Mouse (Mus musculus) adrenal gland, adult (tissue): ENCODE results near the gene Birc5.

Experiments
- DNase-seq, 2 experiments: peaks; one replicate each; pipeline ENCODE4 v3.0.0; 2022 to 2023; ENCODE audit warnings: low spot score in 1 of 2; ENCODE audit not compliant: inconsistent age in 2 of 2

Gene Birc5

GRCm38 (mm10) chr11:117852875-117853274, 3.8 kb downstream of the Birc5 start:
- DNase-seq = no peak

GRCm38 (mm10) chr11:117854241-117854640, 5.2 kb downstream of the Birc5 start:
- DNase-seq = no peak

- DNase-seq = no peak
Observed at GRCm38 (mm10) chr11:117855360-117855759, 6.3 kb downstream of the Birc5 start.

GRCm38 (mm10) chr11:117855975-117856374, 6.9 kb downstream of the Birc5 start:
- no peak for DNase-seq

GRCm38 (mm10) chr11:117857462-117857861, 8.4 kb downstream of the Birc5 start:
- DNase-seq = no peak

- DNase-seq = no peak
Observed at GRCm38 (mm10) chr11:117858392-117858791, 9.3 kb downstream of the Birc5 start.

- DNase-seq = no peak
Observed at GRCm38 (mm10) chr11:117860601-117861000, 11.6 kb downstream of the Birc5 start, which contains the start of gene Tmem235. Gene Tmem235 (plus strand): TSS chr11:117860752.

DNA sequence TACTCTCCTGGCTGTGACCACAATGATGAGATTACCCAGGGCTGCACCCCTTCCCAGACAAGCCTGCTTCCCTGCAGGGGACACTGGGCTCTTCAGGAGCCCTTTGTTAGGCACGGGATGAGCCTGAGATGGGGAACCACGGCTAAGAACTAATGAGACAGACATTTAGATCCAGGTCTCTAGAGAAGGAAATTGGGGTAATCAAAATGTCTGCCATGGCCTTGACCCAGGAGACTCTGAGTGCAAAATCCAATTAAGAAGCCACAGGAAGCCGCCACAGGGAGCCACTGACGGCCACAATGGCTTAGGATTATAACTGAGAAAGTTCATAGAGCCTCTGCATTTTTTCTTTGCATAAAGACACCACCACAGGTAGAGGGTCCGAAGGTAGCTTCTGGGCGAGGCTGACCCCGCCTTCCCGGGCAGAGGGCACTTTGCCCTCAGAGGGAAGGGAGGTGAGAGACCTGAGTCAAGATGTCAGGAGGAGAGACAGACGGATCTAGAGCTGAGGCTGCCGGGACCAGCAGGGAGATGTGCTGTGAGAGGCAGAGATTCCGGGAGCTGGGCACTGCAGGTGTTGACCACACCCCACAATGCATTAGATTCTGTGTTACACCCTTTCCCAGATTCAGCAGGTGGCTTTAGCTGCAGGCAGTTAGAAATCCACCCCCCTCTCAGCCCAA, 14.3 kb downstream of the Birc5 start:
- no peak for DNase-seq

DNA sequence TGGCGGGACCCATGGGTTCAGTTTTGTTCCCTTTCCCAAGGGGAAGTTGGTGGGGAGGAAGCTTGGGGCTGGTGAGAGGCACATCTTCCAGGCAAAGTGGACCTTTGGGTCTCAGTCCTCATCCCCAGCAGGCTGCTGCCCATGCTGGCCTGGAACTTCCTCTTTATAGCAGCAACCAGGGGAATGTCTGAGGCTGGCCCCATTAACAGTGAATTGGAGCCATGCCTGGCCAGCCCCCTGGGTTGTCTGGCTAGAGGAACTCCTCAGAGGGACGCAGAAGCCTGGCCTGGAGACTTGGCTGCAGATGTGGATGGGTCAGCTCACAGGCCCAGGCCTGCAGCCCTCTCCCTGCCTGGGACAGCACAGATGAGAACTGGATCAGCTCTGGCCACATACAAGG, 15.8 kb downstream of the Birc5 start:
- DNase-seq = no peak

- DNase-seq = no peak
Observed at GRCm38 (mm10) chr11:117865988-117866387, 16.9 kb downstream of the Birc5 start.

DNA sequence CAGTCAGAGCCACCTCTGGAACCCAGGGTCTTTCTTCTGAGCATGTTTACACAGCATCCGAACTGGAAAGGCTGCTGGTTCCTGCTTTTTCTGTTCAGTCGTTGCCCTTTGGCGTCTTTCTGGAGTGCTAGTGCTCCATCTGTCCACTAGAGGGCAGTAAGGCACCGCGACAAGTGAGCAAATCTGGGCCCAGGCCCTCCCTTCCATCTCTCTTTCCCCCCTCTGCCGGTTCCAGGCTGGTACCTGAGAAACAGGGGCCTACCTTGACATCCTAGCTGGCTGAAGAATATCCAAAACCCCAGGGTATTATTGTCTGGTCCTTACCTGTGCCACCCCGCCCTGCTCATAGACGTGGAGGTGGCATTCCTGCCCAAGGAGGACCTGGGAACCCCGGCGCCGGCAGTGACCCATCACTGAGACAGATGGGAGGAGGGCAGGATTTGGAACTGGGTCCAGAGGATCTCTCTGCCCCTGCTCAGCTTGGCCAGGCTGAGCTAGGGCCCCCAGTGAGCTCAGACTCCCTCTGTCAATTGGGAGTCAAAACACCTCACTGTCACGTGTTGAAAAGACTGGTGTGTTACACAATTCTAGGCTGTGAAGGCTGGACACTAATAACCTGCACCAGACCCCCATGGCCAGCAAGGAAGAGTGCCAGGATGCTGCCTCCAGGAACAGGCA, 21.8 kb downstream of the Birc5 start:
- DNase-seq = peak; percentile 69 to 91

DNA sequence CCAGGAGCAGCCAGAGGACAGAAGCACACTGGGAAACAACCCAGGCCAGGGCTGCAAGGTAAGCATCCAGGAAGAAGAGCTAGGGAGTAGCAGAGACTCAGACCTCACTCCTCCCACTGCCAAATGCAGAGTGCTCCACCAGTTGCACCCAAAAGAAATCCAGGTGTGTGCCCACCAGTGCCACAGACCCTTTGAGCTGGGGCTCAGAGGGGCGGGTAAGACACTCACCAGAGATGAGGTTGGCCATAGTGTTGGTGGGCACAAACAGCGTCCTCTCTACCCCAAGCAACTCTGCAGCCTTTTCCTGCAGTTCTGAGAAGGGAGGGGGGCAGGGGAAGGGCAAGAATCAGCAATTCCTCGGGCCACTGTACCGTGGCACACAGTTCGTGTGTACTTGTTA, 22.3 kb downstream of the Birc5 start:
- no peak for DNase-seq

GRCm38 (mm10) chr11:117871911-117872584, 23.0 kb downstream of the Birc5 start:
- peak in 1 of 2 experiments; percentile 39 for DNase-seq

DNA sequence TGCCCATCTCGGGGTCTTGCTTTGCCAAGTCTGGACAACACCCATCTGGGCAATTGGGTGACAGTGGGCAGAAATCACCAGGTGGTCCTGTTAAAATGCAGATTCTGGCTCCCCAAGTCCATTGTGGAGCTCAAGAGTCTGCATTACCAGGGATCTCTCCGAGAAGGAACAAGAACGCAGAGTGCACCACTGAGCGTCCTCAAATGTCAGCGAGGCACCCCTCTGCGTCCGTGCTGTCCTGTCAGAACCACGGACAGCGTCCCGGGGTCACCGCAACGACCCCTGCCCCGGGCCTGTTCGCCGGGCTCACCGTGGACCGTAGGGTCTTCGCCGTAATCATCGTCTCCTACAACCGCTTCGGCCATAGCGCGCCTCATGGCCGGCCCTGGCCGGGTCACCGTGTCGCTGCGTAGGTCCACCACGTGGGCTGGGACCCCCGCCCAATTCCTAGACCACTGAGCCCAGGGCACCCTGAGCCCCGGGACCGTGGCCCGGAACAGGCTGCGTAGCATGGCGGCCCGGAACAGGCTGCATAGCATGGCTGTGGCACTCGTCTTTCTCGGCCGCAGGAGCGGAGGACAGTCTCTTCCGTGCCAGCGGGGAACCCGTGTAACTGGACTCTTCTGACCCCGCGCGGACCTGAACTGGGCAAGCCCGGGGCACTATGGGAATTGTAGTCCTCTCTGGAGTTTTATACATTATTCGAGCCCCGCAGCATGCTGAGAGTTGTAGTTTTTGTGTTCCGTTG, 24.0 kb downstream of the Birc5 start, which contains the start of gene Tha1:
Gene Tha1 (minus strand): TSS at position 621 of the 748 bp plus-strand sequence.
- DNase-seq = peak; percentile 86 to 95

DNA sequence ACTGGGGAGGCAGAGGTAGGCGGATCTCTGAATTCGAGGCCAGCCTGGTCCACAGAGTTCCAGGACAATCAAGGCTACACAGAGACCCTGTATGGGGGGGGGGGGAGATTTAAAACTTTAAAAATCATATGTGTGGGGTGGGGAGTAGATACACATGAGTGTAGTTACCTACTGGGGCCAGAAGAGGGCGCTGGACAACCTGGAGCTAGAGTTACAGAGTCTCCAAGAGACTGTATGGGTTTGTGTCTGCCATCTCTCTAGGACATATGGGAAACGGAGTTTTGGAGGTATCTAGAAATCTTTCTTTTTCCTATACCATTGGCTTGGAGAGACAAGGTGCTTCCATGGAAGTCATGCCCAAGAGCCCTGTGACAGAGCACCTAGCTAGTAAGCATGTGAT, 25.4 kb downstream of the Birc5 start:
- DNase-seq = no peak

DNA sequence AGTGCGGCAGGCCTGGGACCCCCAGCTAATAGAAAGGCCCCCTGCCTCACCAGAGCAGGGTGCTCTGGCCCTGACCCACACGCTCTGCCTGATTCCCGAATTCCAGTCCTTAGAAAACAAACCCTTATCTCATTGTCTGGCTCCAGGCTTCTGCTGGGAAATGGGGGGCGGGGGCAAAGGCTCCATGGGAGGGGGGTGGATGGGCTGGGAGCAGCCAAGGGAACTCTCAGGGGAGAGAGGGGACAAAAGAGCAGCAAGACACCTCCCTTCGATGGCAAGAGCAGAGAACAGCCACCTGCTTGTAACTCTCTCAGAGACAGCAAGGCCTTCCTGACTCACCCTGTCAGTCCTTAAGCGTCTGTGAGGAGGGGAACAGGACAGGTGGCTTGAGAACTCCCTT, 26.6 kb downstream of the Birc5 start:
- DNase-seq = no peak

- peak in 1 of 2 experiments; percentile 51 for DNase-seq
Observed at GRCm38 (mm10) chr11:117877917-117878745, 29.1 kb downstream of the Birc5 start.

GRCm38 (mm10) chr11:117878892-117879291, 29.8 kb downstream of the Birc5 start:
- no peak for DNase-seq

- DNase-seq = no peak
Observed at GRCm38 (mm10) chr11:117879676-117880075, 30.6 kb downstream of the Birc5 start.

- DNase-seq = peak in 1 of 2 experiments; percentile 55
Observed at GRCm38 (mm10) chr11:117880336-117880976, 31.4 kb downstream of the Birc5 start.
